Mouse (Mus musculus): ENCODE results near the gene Aifm3.
"Not testable (repeated sequence)": the region's sequence is repeated elsewhere in the genome, so short reads cannot be mapped to it uniquely, and the experiment has no call there.

Gene Aifm3

DNA sequence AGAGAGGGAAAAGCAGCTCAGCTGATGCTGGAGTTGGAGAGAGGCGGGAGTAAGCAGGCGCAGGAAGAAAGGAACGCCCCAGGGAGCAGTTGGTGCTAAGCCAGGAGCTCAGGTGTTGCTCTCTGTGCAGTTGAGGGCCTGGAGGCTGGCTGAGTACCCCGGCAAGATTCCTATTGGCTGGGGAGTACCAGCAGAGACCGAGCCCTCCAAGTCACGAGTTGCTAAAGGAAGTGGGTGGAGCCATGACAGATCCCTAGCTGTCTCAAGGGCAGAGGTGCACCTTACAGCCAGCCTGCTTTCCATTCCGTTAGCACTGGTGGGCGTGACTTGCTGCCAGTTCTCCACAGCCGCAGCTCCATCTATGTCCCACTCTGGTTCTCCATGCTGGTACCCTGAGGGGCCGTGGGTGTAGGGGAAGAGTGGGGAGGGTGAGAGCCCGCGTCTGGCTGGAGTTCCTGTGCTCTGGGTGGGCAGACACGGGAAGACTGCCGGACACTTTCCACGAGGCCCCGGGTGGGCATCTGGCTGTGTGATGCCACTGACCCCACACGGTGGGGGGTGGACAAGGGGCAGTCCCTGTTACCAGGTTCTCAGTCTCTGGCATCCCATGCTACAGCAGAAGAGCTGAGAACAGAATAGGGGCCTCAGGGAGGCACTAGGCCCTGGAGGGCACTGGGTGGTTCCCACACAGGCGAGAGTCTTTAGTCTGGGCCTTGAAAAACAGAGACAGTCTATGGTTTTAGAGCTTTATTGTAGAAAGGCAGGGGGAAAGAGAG, 64.7 kb downstream of the Aifm3 start:
- DNase-seq (ENCODE audit: low spot score in 2 of 2), result no peak

GRCm38 (mm10) chr16:17554702-17555101, 65.3 kb downstream of the Aifm3 start:
- DNase-seq (ENCODE audit: low spot score in 2 of 2), result not testable (repeated sequence)

DNA sequence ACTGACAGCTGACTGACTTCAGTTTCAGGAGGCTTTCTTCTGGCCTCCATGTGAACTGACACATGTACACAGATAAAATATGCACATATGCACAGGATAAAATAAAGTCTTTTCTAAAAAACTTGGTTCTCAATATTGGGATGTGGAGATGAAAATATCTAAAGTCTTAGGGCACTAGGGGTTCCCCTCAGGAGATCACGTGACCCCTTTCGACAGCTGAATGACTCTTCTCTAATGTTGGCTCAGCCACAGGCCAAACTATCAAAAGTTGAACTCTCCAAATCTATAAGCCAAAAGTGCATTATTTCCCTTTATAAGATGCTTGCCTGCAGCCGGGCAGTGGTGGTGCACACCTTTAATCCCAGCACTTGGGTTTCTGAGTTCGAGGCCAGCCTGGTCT, 66.8 kb downstream of the Aifm3 start:
- no peak for DNase-seq (ENCODE audit: low spot score in 2 of 2)

GRCm38 (mm10) chr16:17556907-17557306, 67.5 kb downstream of the Aifm3 start:
- DNase-seq (ENCODE audit: low spot score in 2 of 2), result no peak
